Mouse (Mus musculus) liver, postnatal 0 days (tissue): ENCODE results near the gene Bag6.

Experiments used
- CTCF ChIP-seq: sonication (generic); IDR thresholded peaks from 2 replicates; pipeline ENCODE4 v1.5.1; 2016; ENCODE audit warnings: antibody characterized with exemption, low read depth
- EP300 ChIP-seq: IDR thresholded peaks from 2 replicates; pipeline ENCODE4 v1.6.1; 2016; ENCODE audit warnings: antibody characterized with exemption, low read depth, mild to moderate bottlenecking

DNA sequence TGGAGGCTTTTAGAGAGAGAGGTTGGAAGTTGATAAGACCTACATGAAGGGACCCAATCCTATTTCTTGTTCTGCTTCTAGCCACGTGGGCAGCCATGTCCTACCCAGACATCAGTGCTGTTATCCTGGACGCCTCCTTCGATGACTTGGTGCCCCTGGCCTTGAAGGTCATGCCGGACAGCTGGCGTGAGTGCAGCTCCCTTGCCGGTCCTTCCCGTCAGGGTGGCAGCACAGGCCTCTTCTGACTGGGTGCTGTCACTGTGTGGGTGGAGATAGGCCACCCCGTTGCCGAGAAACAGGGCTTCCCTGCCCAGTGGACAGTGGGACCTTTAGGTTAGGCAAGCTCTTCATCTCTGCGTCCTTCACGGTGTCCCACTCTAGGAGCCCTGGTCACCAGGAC lies 33.8 kb upstream of the Bag6 start:
- TF ChIP-seq CTCF (no peak), EP300 (no peak)
